Mouse (Mus musculus): ENCODE data around the gene Srarp.

Srarp gene

GRCm38 (mm10) chr4:141435974-141436373 lies at the start of gene Srarp:
TSS of gene Srarp (minus strand) at chr4:141436105.
- no peak for DNase-seq (ENCODE audit: low spot score)

DNA sequence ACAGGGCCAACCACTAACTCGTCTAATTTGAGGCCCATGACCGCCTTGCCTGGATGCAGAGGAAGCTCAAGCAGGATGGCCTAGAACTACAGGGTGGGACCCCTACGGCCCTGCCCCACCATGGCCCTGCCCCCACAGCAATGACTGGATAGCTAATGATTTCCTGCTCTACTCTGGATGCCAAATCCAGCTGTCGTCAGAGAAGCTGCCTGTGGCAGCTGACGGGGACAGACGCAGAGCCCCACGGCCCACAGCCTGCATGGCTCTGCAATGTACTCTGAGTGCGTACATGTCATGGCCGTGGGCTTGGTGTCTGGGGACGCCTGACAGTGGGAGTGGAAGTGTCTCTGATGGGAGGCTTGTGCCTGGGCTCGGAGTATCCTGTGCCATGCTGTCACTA lies 48.2 kb upstream of the Srarp start:
- no peak for DNase-seq (ENCODE audit: low spot score)

- no peak for DNase-seq (ENCODE audit: low spot score)
Observed at GRCm38 (mm10) chr4:141479411-141479810, 43.5 kb upstream of the Srarp start.

GRCm38 (mm10) chr4:141478794-141479193 lies 42.9 kb upstream of the Srarp start:
- DNase-seq (ENCODE audit: low spot score): no peak

DNA sequence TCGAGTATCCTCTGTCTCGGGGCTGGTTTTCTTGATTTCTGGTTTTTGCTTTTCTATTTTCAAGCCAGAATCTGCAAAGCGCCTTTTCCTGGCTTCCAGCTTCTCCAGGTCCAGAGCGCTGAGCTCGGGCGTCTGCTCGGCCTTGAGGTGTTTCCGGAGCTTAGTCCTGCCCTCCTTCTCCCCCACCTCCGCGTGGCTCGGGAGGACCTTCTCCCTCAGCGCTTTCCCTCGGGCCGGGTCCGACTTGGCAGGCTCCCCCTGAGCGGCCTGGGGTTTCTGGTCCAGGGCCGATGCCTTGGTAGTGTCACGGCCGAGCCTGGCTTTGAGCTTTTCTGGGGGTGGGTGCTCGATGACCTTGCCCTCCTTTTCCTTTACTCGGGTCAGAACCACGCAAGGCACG lies 42.3 kb upstream of the Srarp start:
- no peak for DNase-seq (ENCODE audit: low spot score)

- DNase-seq (ENCODE audit: low spot score): no peak
Observed at GRCm38 (mm10) chr4:141477681-141478102, 41.8 kb upstream of the Srarp start.

GRCm38 (mm10) chr4:141474431-141474830 lies 38.5 kb upstream of the Srarp start:
- no peak for DNase-seq (ENCODE audit: low spot score)

GRCm38 (mm10) chr4:141472641-141473321 lies 36.9 kb upstream of the Srarp start:
- no peak for DNase-seq (ENCODE audit: low spot score)

GRCm38 (mm10) chr4:141471491-141471890 lies 35.6 kb upstream of the Srarp start:
- DNase-seq (ENCODE audit: low spot score): no peak

DNA sequence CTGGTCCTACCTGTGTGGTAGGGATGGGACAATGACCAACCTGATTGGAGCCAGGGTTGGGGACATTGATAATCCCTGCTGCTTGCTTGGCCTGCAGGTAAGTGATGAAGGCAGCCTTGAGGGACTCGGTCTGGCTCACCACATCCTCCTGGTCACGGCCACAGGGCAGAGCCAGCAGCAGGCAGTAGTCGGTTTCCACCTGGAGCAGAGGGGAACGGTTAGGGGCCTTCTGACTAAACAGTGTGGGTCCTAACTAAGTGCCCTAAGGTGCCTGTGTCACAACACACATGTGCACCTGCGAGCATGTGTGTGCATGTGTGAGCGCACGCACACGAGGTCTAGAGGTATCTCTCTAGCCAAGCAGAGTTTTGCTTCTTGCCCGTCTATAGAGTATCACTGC lies 33.4 kb upstream of the Srarp start:
- no peak for DNase-seq (ENCODE audit: low spot score)

GRCm38 (mm10) chr4:141468576-141468975 lies 32.7 kb upstream of the Srarp start:
- DNase-seq (ENCODE audit: low spot score): no peak

- DNase-seq (ENCODE audit: low spot score): no peak
Observed at GRCm38 (mm10) chr4:141467581-141467927, 31.6 kb upstream of the Srarp start.

DNA sequence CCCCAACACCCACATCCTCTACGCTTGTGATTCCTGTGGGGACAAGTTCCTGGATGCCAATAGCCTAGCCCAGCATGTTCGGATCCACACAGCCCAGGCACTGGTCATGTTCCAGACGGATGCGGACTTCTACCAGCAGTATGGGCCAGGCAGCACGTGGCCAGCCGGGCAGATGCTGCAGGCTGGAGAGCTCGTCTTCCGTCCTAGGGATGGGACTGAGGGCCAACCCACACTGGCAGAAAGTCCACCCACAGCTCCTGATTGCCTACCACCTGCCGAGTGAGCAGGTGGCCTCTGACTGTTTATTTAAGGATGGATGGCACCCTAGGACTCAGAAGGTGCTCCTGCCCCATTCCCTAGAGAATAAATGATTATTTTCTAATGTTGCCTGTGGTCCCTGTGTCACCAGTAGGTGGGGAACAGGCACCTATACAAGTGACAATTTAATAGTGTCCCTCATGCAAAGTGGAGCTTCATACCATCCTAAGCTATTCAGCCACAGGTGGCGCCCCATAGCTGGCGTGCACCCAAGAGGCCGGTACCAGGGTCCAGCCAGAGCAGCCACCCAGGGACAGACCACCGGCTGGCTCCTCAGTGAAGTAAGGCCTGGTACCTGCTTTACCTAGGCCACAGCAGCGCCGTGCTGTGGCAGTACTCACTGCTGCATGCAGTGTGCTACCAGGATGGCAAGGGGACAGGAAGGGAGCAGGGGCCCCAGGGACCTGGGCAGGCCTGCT lies 31.1 kb upstream of the Srarp start:
- DNase-seq (ENCODE audit: low spot score): no peak

- DNase-seq (ENCODE audit: low spot score): no peak
Observed at GRCm38 (mm10) chr4:141466289-141466795, 30.4 kb upstream of the Srarp start.

- DNase-seq (ENCODE audit: low spot score): no peak
Observed at GRCm38 (mm10) chr4:141465512-141466288, 29.8 kb upstream of the Srarp start.

GRCm38 (mm10) chr4:141464722-141465121 lies 28.8 kb upstream of the Srarp start:
- DNase-seq (ENCODE audit: low spot score): no peak

GRCm38 (mm10) chr4:141463472-141463871 lies 27.6 kb upstream of the Srarp start:
- no peak for DNase-seq (ENCODE audit: low spot score)

- no peak for DNase-seq (ENCODE audit: low spot score)
Observed at GRCm38 (mm10) chr4:141461576-141461975, 25.7 kb upstream of the Srarp start.

GRCm38 (mm10) chr4:141461088-141461487 lies 25.2 kb upstream of the Srarp start:
- no peak for DNase-seq (ENCODE audit: low spot score)

GRCm38 (mm10) chr4:141460481-141460880 lies 24.6 kb upstream of the Srarp start:
- DNase-seq (ENCODE audit: low spot score): no peak

GRCm38 (mm10) chr4:141459766-141460165 lies 23.9 kb upstream of the Srarp start:
- no peak for DNase-seq (ENCODE audit: low spot score)

DNA sequence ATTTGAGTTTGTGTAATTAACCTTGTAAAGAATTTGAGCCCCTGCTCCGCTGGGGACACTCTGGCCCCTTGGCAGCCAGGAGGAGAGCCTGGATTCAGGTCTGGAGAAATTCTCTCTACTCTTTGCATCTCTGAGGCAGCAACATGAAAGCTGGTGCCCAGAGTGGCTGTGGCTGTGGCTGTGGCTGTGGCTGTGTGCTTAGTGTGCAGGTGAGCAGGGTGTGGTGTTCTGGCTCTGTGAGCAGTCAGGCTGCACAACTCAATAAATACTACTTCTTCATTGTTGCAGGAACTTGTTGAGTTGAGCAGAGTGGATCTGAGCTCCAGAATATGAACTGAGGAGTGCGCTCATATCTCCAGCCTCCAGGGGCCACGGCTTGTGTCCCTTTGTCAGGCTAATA lies 23.0 kb upstream of the Srarp start:
- no peak for DNase-seq (ENCODE audit: low spot score)

DNA sequence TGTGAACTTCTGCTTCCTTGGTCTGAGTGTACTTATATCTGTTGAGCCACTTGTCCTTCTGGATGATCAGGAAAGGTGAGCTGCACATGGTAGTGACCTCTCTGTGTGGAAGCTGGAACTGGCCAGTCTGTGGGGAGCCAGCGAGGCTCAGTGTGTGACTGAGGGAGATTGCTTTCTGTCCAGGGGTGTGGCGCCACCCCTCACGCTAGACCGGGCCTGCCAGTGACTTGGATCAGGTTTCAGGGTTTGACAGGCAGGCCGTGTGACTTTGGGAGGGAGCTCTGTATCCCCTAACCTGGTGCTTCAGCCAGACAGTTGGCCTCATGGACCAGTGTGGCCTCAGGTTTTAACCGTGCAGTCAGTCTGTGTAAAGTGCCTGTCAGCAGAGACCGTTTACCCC lies 22.3 kb upstream of the Srarp start:
- peak; percentile 17 for DNase-seq (ENCODE audit: low spot score)
